Comparison of ENCODE assay signal across 13 mouse cellular contexts in the genomic region with DNA sequence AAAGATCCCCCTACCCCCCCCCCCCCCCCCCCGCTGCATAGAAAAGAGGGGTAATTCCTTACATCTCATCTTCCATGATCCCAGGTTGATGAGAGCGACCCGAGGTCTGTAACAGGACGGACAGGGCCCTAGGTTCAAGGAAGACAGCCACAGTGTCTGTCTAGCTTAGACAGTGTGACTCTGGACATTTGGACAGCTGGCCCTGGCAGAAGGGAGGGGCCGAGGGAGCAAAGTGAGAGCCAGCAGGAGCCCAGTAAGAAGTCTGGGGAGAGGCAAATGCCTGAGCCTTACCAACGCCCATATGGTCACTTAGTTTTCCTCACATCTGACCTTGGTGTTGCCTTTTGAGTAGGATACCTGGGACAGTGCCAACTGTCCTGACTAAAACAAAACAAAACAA. TPM values are rescaled to one million over a fixed set of nuclear protein-coding genes. Genes with fewer than 3 reads are reported as not detected.
"Had no signal": no experiment of that assay in that cellular context is flagged by ENCODE, and none has a peak within 500 bp of the region (broad histone marks: within the 10 kb centered on the region; RNA-seq: fewer than 3 reads in every experiment).

No protein-coding gene starts in this region.

- H3K9ac ChIP-seq: limb, embryonic 13.5 days; liver, embryonic 14.5 days; neural tube, embryonic 13.5 days had no signal

- H3K4me3 ChIP-seq: limb, embryonic 13.5 days; midbrain, embryonic 10.5 days; neural tube, embryonic 13.5 days had no signal

- H3K4me2 ChIP-seq: limb, embryonic 13.5 days; neural tube, embryonic 13.5 days had no signal

- H3K36me3 ChIP-seq: limb, embryonic 13.5 days; midbrain, embryonic 10.5 days; neural tube, embryonic 13.5 days had no signal

- DNase-seq: kidney, postnatal 14 days; lung, adult 18-20 months; lung, postnatal 36 days; midbrain, embryonic 14.5 days; right cerebral cortex, adult 18-20 months; right cerebral cortex, postnatal 25 days; thymus, adult 18-20 months; thymus, postnatal 14 days had no signal

- H3K9me3 ChIP-seq: limb, embryonic 13.5 days; midbrain, embryonic 10.5 days; neural tube, embryonic 13.5 days had no signal

- H3K27ac ChIP-seq: limb, embryonic 13.5 days; liver, embryonic 14.5 days; neural tube, embryonic 13.5 days had no signal

RNA-seq across cellular contexts. Expression of gene C1ql1, which starts 38.7 kb away (rescaled TPM):
- polyA plus RNA-seq: liver, adult 2 months had no signal
